Mouse (Mus musculus): ENCODE data around the gene Lrrc1. TPM values are rescaled to one million over a fixed set of nuclear protein-coding genes. Genes with fewer than 3 reads are reported as not detected.
A peak's percentile ranks its signal among the peaks of the same experiment; 100 is the strongest.

The Lrrc1 gene
- polyA plus RNA-seq, 1 experiment from 2014 or later, result 18.9 TPM

DNA sequence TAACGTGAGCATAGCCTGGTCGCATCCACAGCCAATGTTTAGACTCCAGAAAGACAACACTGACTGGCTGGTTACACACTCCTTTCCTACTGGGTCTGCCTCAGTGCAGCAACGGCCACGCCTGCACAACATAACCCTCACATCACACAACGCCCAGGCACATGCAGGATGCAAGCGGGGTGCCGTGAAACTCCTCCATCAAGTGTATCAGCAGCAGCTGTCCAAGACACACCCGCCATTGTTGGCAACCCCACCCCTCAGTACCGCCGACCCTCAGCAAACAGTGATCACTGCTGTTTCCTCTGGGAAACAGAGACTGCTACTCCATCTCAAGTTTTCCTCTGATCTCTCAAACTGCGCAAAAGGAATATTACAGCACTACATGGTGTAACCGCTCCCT is 58.8 kb downstream of the Lrrc1 start:
- Histone ChIP-seq H3K27ac (replicated peaks in 1 of 2; ENCODE audit: control insufficient read depth in 1 of 2, insufficient read depth in 1 of 2, low read depth in 2 of 2, low read length in 2 of 2) (no peak overlapping the region), H3K4me1 (ENCODE audit: control insufficient read depth in 2 of 2, insufficient read depth in 2 of 2, low read length in 2 of 2) (peaks cover 23 to 27% of the 10 kb centered on the region in 2 experiments), H3K9me3 (ENCODE audit: control insufficient read depth, low read length) (no peaks in the 10 kb centered on the region), H3K36me3 (ENCODE audit: control insufficient read depth, insufficient read depth, low read length) (no peaks in the 10 kb centered on the region), H3K4me3 (ENCODE audit: control insufficient read depth in 1 of 2, insufficient read depth in 1 of 2, low read depth in 1 of 2, low read length in 2 of 2) (no peak overlapping the region), H3K27me3 (ENCODE audit: control insufficient read depth, insufficient read depth, low read length) (no peaks in the 10 kb centered on the region), H3K4me2 (ENCODE audit: low read length) (no peak overlapping the region), H3K9ac (ENCODE audit: low read length) (no peak overlapping the region)
- WGBS, result 82% methylated on average over 12 of the region's 12 CpGs
- ATAC-seq (ENCODE audit: insufficient number of reproducible peaks, insufficient read depth, low FRiP score, low read depth), result no peak

DNA sequence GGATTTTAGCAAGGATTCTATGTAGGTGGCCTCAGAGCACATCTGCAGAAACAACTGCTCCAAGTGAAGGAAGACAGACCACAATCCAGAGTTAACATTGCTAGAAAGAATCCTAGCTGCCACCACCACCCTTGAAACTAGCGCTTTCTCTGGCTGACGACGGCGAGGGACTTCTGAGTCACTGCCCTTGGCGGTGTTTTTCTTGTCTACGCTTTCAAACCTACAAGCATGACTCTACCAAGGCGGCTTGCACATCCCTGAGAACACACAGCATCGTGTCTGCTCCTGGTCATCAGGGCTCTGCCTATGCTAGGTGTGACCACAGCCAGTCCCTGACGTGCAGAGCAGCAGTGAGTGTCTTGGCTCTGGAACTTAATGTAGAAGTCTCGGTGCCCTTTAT is 59.9 kb downstream of the Lrrc1 start:
- Histone ChIP-seq H3K27ac (replicated peaks in 1 of 2; ENCODE audit: control insufficient read depth in 1 of 2, insufficient read depth in 1 of 2, low read depth in 2 of 2, low read length in 2 of 2) (no peak overlapping the region), H3K9ac (ENCODE audit: low read length) (no peak overlapping the region), H3K4me1 (ENCODE audit: control insufficient read depth in 2 of 2, insufficient read depth in 2 of 2, low read length in 2 of 2) (peaks cover 27 to 37% of the 10 kb centered on the region in 2 experiments), H3K4me3 (ENCODE audit: control insufficient read depth in 1 of 2, insufficient read depth in 1 of 2, low read depth in 1 of 2, low read length in 2 of 2) (no peak overlapping the region), H3K4me2 (ENCODE audit: low read length) (no peak overlapping the region), H3K9me3 (ENCODE audit: control insufficient read depth, low read length) (no peaks in the 10 kb centered on the region), H3K27me3 (ENCODE audit: control insufficient read depth, insufficient read depth, low read length) (no peaks in the 10 kb centered on the region), H3K36me3 (ENCODE audit: control insufficient read depth, insufficient read depth, low read length) (no peaks in the 10 kb centered on the region)
- no peak for ATAC-seq (ENCODE audit: insufficient number of reproducible peaks, insufficient read depth, low FRiP score, low read depth)
- WGBS, result 88% methylated on average over 10 of the region's 10 CpGs

GRCm38 (mm10) chr9:77483559-77483958 is 61.1 kb downstream of the Lrrc1 start:
- Histone ChIP-seq H3K9ac (ENCODE audit: low read length) (no peak overlapping the region), H3K4me1 (ENCODE audit: control insufficient read depth in 2 of 2, insufficient read depth in 2 of 2, low read length in 2 of 2) (peaks cover 27 to 43% of the 10 kb centered on the region in 2 experiments), H3K9me3 (ENCODE audit: control insufficient read depth, low read length) (no peaks in the 10 kb centered on the region), H3K4me3 (ENCODE audit: control insufficient read depth in 1 of 2, insufficient read depth in 1 of 2, low read depth in 1 of 2, low read length in 2 of 2) (no peak overlapping the region), H3K27me3 (ENCODE audit: control insufficient read depth, insufficient read depth, low read length) (no peaks in the 10 kb centered on the region), H3K27ac (replicated peaks in 1 of 2; ENCODE audit: control insufficient read depth in 1 of 2, insufficient read depth in 1 of 2, low read depth in 2 of 2, low read length in 2 of 2) (no peak overlapping the region), H3K36me3 (ENCODE audit: control insufficient read depth, insufficient read depth, low read length) (no peaks in the 10 kb centered on the region), H3K4me2 (ENCODE audit: low read length) (no peak overlapping the region)
- WGBS, result 90% methylated on average over 3 of the region's 3 CpGs
- no peak for ATAC-seq (ENCODE audit: insufficient number of reproducible peaks, insufficient read depth, low FRiP score, low read depth)

GRCm38 (mm10) chr9:77482281-77482680 is 62.4 kb downstream of the Lrrc1 start:
- peaks cover 25 to 52% of the 10 kb centered on the region in 2 experiments for H3K4me1 ChIP-seq (ENCODE audit: control insufficient read depth in 2 of 2, insufficient read depth in 2 of 2, low read length in 2 of 2)
- no peak overlapping the region for H3K9ac ChIP-seq (ENCODE audit: low read length)
- whole genome bisulfite sequencing, result 44% methylated on average over 5 of the region's 5 CpGs
- H3K4me2 ChIP-seq (ENCODE audit: low read length), result no peak overlapping the region
- H3K36me3 ChIP-seq (ENCODE audit: control insufficient read depth, insufficient read depth, low read length), result no peaks in the 10 kb centered on the region
- H3K27ac ChIP-seq (replicated peaks in 1 of 2; ENCODE audit: control insufficient read depth in 1 of 2, insufficient read depth in 1 of 2, low read depth in 2 of 2, low read length in 2 of 2), result peak overlapping the region in 1 of 2 experiments; percentile 65; a peak in 2 of 4 replicates
- H3K27me3 ChIP-seq (ENCODE audit: control insufficient read depth, insufficient read depth, low read length), result no peaks in the 10 kb centered on the region
- H3K9me3 ChIP-seq (ENCODE audit: control insufficient read depth, low read length), result no peaks in the 10 kb centered on the region
- no peak overlapping the region for H3K4me3 ChIP-seq (ENCODE audit: control insufficient read depth in 1 of 2, insufficient read depth in 1 of 2, low read depth in 1 of 2, low read length in 2 of 2)
- 0 out of 2 replicates have a peak, but pooled peaks have one; percentile 54 for ATAC-seq (ENCODE audit: insufficient number of reproducible peaks, insufficient read depth, low FRiP score, low read depth)

- 45% methylated on average over 7 of the region's 7 CpGs for WGBS
- peaks cover 23 to 54% of the 10 kb centered on the region in 2 experiments for H3K4me1 ChIP-seq (ENCODE audit: control insufficient read depth in 2 of 2, insufficient read depth in 2 of 2, low read length in 2 of 2)
These were observed 63.3 kb downstream of the Lrrc1 start for GRCm38 (mm10) chr9:77481380-77481779.

GRCm38 (mm10) chr9:77480574-77481319 is 63.9 kb downstream of the Lrrc1 start:
- H3K4me3 ChIP-seq (ENCODE audit: control insufficient read depth in 1 of 2, insufficient read depth in 1 of 2, low read depth in 1 of 2, low read length in 2 of 2), result no peak overlapping the region
- no peak overlapping the region for H3K4me2 ChIP-seq (ENCODE audit: low read length)
- H3K36me3 ChIP-seq (ENCODE audit: control insufficient read depth, insufficient read depth, low read length), result no peaks in the 10 kb centered on the region
- H3K9me3 ChIP-seq (ENCODE audit: control insufficient read depth, low read length), result no peaks in the 10 kb centered on the region
- H3K4me1 ChIP-seq (ENCODE audit: control insufficient read depth in 2 of 2, insufficient read depth in 2 of 2, low read length in 2 of 2), result peaks cover 25 to 54% of the 10 kb centered on the region in 2 experiments
- H3K9ac ChIP-seq (ENCODE audit: low read length), result no peak overlapping the region
- WGBS, result 68% methylated on average over 9 of the region's 9 CpGs
- H3K27me3 ChIP-seq (ENCODE audit: control insufficient read depth, insufficient read depth, low read length), result no peaks in the 10 kb centered on the region
- H3K27ac ChIP-seq (replicated peaks in 1 of 2; ENCODE audit: control insufficient read depth in 1 of 2, insufficient read depth in 1 of 2, low read depth in 2 of 2, low read length in 2 of 2), result peak overlapping the region; percentile 1 to 39; a peak in 1 of 4 replicates
- no peak for ATAC-seq (ENCODE audit: insufficient number of reproducible peaks, insufficient read depth, low FRiP score, low read depth)

More at GRCm38 (mm10) chr9:77481380-77481779, 63.3 kb downstream of the Lrrc1 start:
- Histone ChIP-seq H3K9ac (ENCODE audit: low read length) (no peak overlapping the region), H3K9me3 (ENCODE audit: control insufficient read depth, low read length) (no peaks in the 10 kb centered on the region), H3K4me3 (ENCODE audit: control insufficient read depth in 1 of 2, insufficient read depth in 1 of 2, low read depth in 1 of 2, low read length in 2 of 2) (no peak overlapping the region), H3K27me3 (ENCODE audit: control insufficient read depth, insufficient read depth, low read length) (no peaks in the 10 kb centered on the region), H3K27ac (replicated peaks in 1 of 2; ENCODE audit: control insufficient read depth in 1 of 2, insufficient read depth in 1 of 2, low read depth in 2 of 2, low read length in 2 of 2) (peak overlapping the region; percentile 1 to 39; a peak in 1 of 4 replicates), H3K4me2 (ENCODE audit: low read length) (no peak overlapping the region), H3K36me3 (ENCODE audit: control insufficient read depth, insufficient read depth, low read length) (no peaks in the 10 kb centered on the region)
- no peak for ATAC-seq (ENCODE audit: insufficient number of reproducible peaks, insufficient read depth, low FRiP score, low read depth)

- Histone ChIP-seq H3K36me3 (ENCODE audit: control insufficient read depth, insufficient read depth, low read length) (no peaks in the 10 kb centered on the region), H3K4me1 (ENCODE audit: control insufficient read depth in 2 of 2, insufficient read depth in 2 of 2, low read length in 2 of 2) (peaks cover 25 to 54% of the 10 kb centered on the region in 2 experiments), H3K9me3 (ENCODE audit: control insufficient read depth, low read length) (no peaks in the 10 kb centered on the region), H3K9ac (ENCODE audit: low read length) (no peak overlapping the region), H3K4me3 (ENCODE audit: control insufficient read depth in 1 of 2, insufficient read depth in 1 of 2, low read depth in 1 of 2, low read length in 2 of 2) (no peak overlapping the region), H3K27me3 (ENCODE audit: control insufficient read depth, insufficient read depth, low read length) (no peaks in the 10 kb centered on the region), H3K4me2 (ENCODE audit: low read length) (no peak overlapping the region), H3K27ac (replicated peaks in 1 of 2; ENCODE audit: control insufficient read depth in 1 of 2, insufficient read depth in 1 of 2, low read depth in 2 of 2, low read length in 2 of 2) (no peak overlapping the region)
- 78% methylated on average over 7 of the region's 7 CpGs for WGBS
- no peak for ATAC-seq (ENCODE audit: insufficient number of reproducible peaks, insufficient read depth, low FRiP score, low read depth)
These were observed 64.7 kb downstream of the Lrrc1 start for GRCm38 (mm10) chr9:77480001-77480400.

Data from heart, embryonic 14.5 days (tissue).